Mouse (Mus musculus) layer of hippocampus, postnatal 25 days (tissue): Measurements from ENCODE around the gene Trak1. TPM values are rescaled to one million over a fixed set of nuclear protein-coding genes. Genes with fewer than 3 reads are reported as not detected.

Experiments used
- DNase-seq, 2 experiments: peaks; one replicate each; pipeline ENCODE4 v3.0.0; 2022; ENCODE audit warnings: mixed read lengths in 2 of 2, low spot score in 1 of 2; ENCODE audit errors: extremely low spot score in 1 of 2
- total RNA-seq, 2 experiments: library from RNA; stranded (reverse); gene quantifications; 2 replicates each; pipeline ENCODE4 v1.2.3; 2021

Gene Trak1
- total RNA-seq, 2 experiments from 2014 or later, result 223 to 246 TPM

GRCm38 (mm10) chr9:121520047-121520446 lies 222.7 kb downstream of the Trak1 start:
- no peak for DNase-seq

Other genes starting within 250 kb of the Trak1 start
- 1 to 10 TPM; 7.4 to 8.6 TPM for gene Ulk4, start 20.3 kb upstream of the Trak1 start, total RNA-seq
- gene Cck, start 198.2 kb downstream of the Trak1 start, total RNA-seq, result 100 to 1,000 TPM; 681 to 734 TPM